Mouse (Mus musculus) liver, embryonic 16.5 days (tissue): Measurements from ENCODE around the gene Ptprn2. TPM values are rescaled to one million over a fixed set of nuclear protein-coding genes. Genes with fewer than 3 reads are reported as not detected.

Experiments
- ATAC-seq: fragments of 200-750 bp; cut with Nextera tagmentation; 2 replicates; pipeline ENCODE4 v1.8.0; 2017; ENCODE audit warnings: low read depth, mild to moderate bottlenecking, moderate number of reproducible peaks, moderate library complexity
- H3K27ac ChIP-seq: fragments of 300-500 bp; sonication (generic); 2 replicates; pipeline ENCODE4 v1.5.1; 2014; ENCODE audit warnings: mild to moderate bottlenecking, low read length
- H3K27me3 ChIP-seq: fragments of 300-500 bp; sonication (generic); 2 replicates; pipeline ENCODE4 v1.6.1; 2014; ENCODE audit warnings: low read depth, low read length, mixed read lengths; ENCODE audit not compliant: control insufficient read depth, insufficient read depth
- H3K36me3 ChIP-seq: fragments of 300-500 bp; sonication (generic); 2 replicates; pipeline ENCODE4 v1.6.1; 2014; ENCODE audit warnings: mild to moderate bottlenecking; ENCODE audit not compliant: control insufficient read depth, insufficient read depth
- H3K4me1 ChIP-seq: fragments of 300-500 bp; sonication (generic); 2 replicates; pipeline ENCODE4 v1.6.1; 2014; ENCODE audit warnings: low read depth, low read length, mixed read lengths; ENCODE audit not compliant: control insufficient read depth
- H3K4me2 ChIP-seq: fragments of 300-500 bp; sonication (generic); 2 replicates; pipeline ENCODE4 v1.6.1; 2014; ENCODE audit warnings: low read depth, low read length, mixed read lengths
- H3K4me3 ChIP-seq: fragments of 300-500 bp; sonication (generic); 2 replicates; pipeline ENCODE4 v1.5.1; 2014; ENCODE audit warnings: low read depth, mild to moderate bottlenecking, low read length
- H3K9ac ChIP-seq: fragments of 300-500 bp; sonication (generic); 2 replicates; pipeline ENCODE4 v1.6.1; 2014; ENCODE audit warnings: low read depth, low read length
- H3K9me3 ChIP-seq: fragments of 300-500 bp; sonication (generic); replicated peaks from 2 replicates; pipeline ENCODE4 v1.6.1; 2016; ENCODE audit warnings: low read length; ENCODE audit not compliant: control insufficient read depth
- WGBS: fragments of 180-500 bp; shearing (Covaris S2); extraction: QIAGEN DNeasy Blood & Tissue Kit; methylation state at CpG from one replicate; pipeline ENCODE4 v1.1.7; 2014; ENCODE audit not compliant: insufficient replicate concordance; 5-methylcytosine and 5-hydroxymethylcytosine counted together
- polyA plus RNA-seq: library from polyadenylated mRNA; unstranded; fragments of >200 nt; fragmentation: Nextera tagmentation; extraction: Ambion mirVana; gene quantifications from 2 replicates; pipeline ENCODE4 v1.2.1, GENCODE M21; 2015

Ptprn2 gene
- polyA plus RNA-seq, 1 experiment from 2014 or later = 0.07 TPM

- WGBS = 59% methylated on average over 2 of the region's 2 CpGs
- Histone ChIP-seq H3K4me3 (no peak overlapping the region), H3K4me1 (no peaks in the 10 kb centered on the region), H3K36me3 (no peaks in the 10 kb centered on the region), H3K9ac (no peak overlapping the region), H3K27me3 (no peaks in the 10 kb centered on the region), H3K4me2 (no peak overlapping the region), H3K27ac (no peak overlapping the region), H3K9me3 (no peaks in the 10 kb centered on the region)
- no peak for ATAC-seq
Measured at GRCm38 (mm10) chr12:117287456-117287855, 801.9 kb downstream of the Ptprn2 start.

- Histone ChIP-seq H3K9ac (no peak overlapping the region), H3K27me3 (no peaks in the 10 kb centered on the region), H3K9me3 (no peaks in the 10 kb centered on the region), H3K4me2 (no peak overlapping the region), H3K36me3 (no peaks in the 10 kb centered on the region), H3K4me3 (no peak overlapping the region), H3K4me1 (no peaks in the 10 kb centered on the region), H3K27ac (no peak overlapping the region)
- 52% methylated on average over 3 of the region's 3 CpGs for WGBS
- ATAC-seq = no peak
Measured at GRCm38 (mm10) chr12:117291943-117292342, 806.4 kb downstream of the Ptprn2 start.

GRCm38 (mm10) chr12:117296792-117297191 lies 811.3 kb downstream of the Ptprn2 start:
- no peak for ATAC-seq
- H3K27me3 ChIP-seq = no peaks in the 10 kb centered on the region
- no peaks in the 10 kb centered on the region for H3K4me1 ChIP-seq
- H3K9ac ChIP-seq = no peak overlapping the region
- H3K36me3 ChIP-seq = no peaks in the 10 kb centered on the region
- no peaks in the 10 kb centered on the region for H3K9me3 ChIP-seq
- H3K27ac ChIP-seq = no peak overlapping the region
- 37% methylated on average over 2 of the region's 2 CpGs for WGBS
- no peak overlapping the region for H3K4me2 ChIP-seq
- no peak overlapping the region for H3K4me3 ChIP-seq

GRCm38 (mm10) chr12:117299084-117299483 lies 813.6 kb downstream of the Ptprn2 start:
- Histone ChIP-seq H3K27ac (no peak overlapping the region), H3K9me3 (no peaks in the 10 kb centered on the region), H3K4me2 (no peak overlapping the region), H3K36me3 (no peaks in the 10 kb centered on the region), H3K9ac (no peak overlapping the region), H3K4me3 (no peak overlapping the region), H3K4me1 (no peaks in the 10 kb centered on the region), H3K27me3 (no peaks in the 10 kb centered on the region)
- no peak for ATAC-seq
- WGBS = 47% methylated on average over 3 of the region's 3 CpGs

- no peak overlapping the region for H3K4me3 ChIP-seq
- ATAC-seq = no peak
- no peak overlapping the region for H3K9ac ChIP-seq
- no peak overlapping the region for H3K27ac ChIP-seq
- no peaks in the 10 kb centered on the region for H3K4me1 ChIP-seq
- WGBS = 71% methylated on average over 17 of the region's 17 CpGs
- no peak overlapping the region for H3K4me2 ChIP-seq
- H3K36me3 ChIP-seq = no peaks in the 10 kb centered on the region
- H3K9me3 ChIP-seq = no peaks in the 10 kb centered on the region
- no peaks in the 10 kb centered on the region for H3K27me3 ChIP-seq
Measured at GRCm38 (mm10) chr12:117304751-117305624, 819.5 kb downstream of the Ptprn2 start.

- no peaks in the 10 kb centered on the region for H3K4me1 ChIP-seq
- no peak for ATAC-seq
- H3K4me3 ChIP-seq = no peak overlapping the region
- H3K27me3 ChIP-seq = no peaks in the 10 kb centered on the region
- no peaks in the 10 kb centered on the region for H3K9me3 ChIP-seq
- H3K4me2 ChIP-seq = no peak overlapping the region
- no peaks in the 10 kb centered on the region for H3K36me3 ChIP-seq
- H3K27ac ChIP-seq = no peak overlapping the region
- 64% methylated on average over 5 of the region's 5 CpGs for WGBS
- no peak overlapping the region for H3K9ac ChIP-seq
Measured at GRCm38 (mm10) chr12:117305625-117306105, 820.1 kb downstream of the Ptprn2 start.

GRCm38 (mm10) chr12:117312079-117312478 lies 826.6 kb downstream of the Ptprn2 start:
- Histone ChIP-seq H3K4me3 (no peak overlapping the region), H3K9me3 (no peaks in the 10 kb centered on the region), H3K27me3 (no peaks in the 10 kb centered on the region), H3K9ac (no peak overlapping the region), H3K27ac (no peak overlapping the region), H3K36me3 (no peaks in the 10 kb centered on the region), H3K4me2 (no peak overlapping the region), H3K4me1 (no peaks in the 10 kb centered on the region)
- no peak for ATAC-seq
- WGBS = 65% methylated on average over 6 of the region's 6 CpGs

- no peak for ATAC-seq
- H3K9me3 ChIP-seq = no peaks in the 10 kb centered on the region
- WGBS = 41% methylated on average over 2 of the region's 2 CpGs
Measured at GRCm38 (mm10) chr12:117314987-117315386, 829.5 kb downstream of the Ptprn2 start.

GRCm38 (mm10) chr12:117315661-117316060 lies 830.1 kb downstream of the Ptprn2 start:
- no peaks in the 10 kb centered on the region for H3K27me3 ChIP-seq
- 51% methylated on average over 3 of the region's 3 CpGs for whole genome bisulfite sequencing
- H3K36me3 ChIP-seq = no peaks in the 10 kb centered on the region
- no peaks in the 10 kb centered on the region for H3K4me1 ChIP-seq
- no peaks in the 10 kb centered on the region for H3K9me3 ChIP-seq
- H3K9ac ChIP-seq = no peak overlapping the region
- no peak overlapping the region for H3K4me3 ChIP-seq
- H3K27ac ChIP-seq = no peak overlapping the region
- no peak for ATAC-seq
- H3K4me2 ChIP-seq = no peak overlapping the region

More at GRCm38 (mm10) chr12:117314987-117315386, 829.5 kb downstream of the Ptprn2 start:
- no peak overlapping the region for H3K27ac ChIP-seq
- no peaks in the 10 kb centered on the region for H3K4me1 ChIP-seq
- no peak overlapping the region for H3K9ac ChIP-seq
- H3K27me3 ChIP-seq = no peaks in the 10 kb centered on the region
- H3K4me3 ChIP-seq = no peak overlapping the region
- no peak overlapping the region for H3K4me2 ChIP-seq
- no peaks in the 10 kb centered on the region for H3K36me3 ChIP-seq
